Mouse (Mus musculus): ENCODE data around the gene Fam83f. TPM values are rescaled to one million over a fixed set of nuclear protein-coding genes. Genes with fewer than 3 reads are reported as not detected.

The Fam83f gene
- polyA plus RNA-seq, 1 experiment from 2014 or later, result 0.09 TPM

- H3K27me3 ChIP-seq, result no peaks in the 10 kb centered on the region
- ATAC-seq (ENCODE audit: low FRiP score, low read depth), result no peak
- H3K36me3 ChIP-seq, result no peaks in the 10 kb centered on the region
- WGBS, result 59% methylated on average over 5 of the region's 5 CpGs
- H3K4me1 ChIP-seq (replicated peaks), result peaks cover 24% of the 10 kb centered on the region
- H3K9me3 ChIP-seq, result no peaks in the 10 kb centered on the region
- no peak overlapping the region for H3K4me2 ChIP-seq
- H3K9ac ChIP-seq, result no peak overlapping the region
- 0 out of 2 replicates have a peak overlapping the region, but pooled peaks have one; percentile 30 for H3K27ac ChIP-seq (replicated peaks)
- H3K4me3 ChIP-seq, result no peak overlapping the region
Observed at GRCm38 (mm10) chr15:80697564-80697963, 25.9 kb downstream of the Fam83f start.

GRCm38 (mm10) chr15:80701481-80702257, 30.0 kb downstream of the Fam83f start:
- no peak overlapping the region for H3K9ac ChIP-seq
- no peaks in the 10 kb centered on the region for H3K36me3 ChIP-seq
- H3K4me2 ChIP-seq, result no peak overlapping the region
- H3K4me3 ChIP-seq, result no peak overlapping the region
- H3K27me3 ChIP-seq, result no peaks in the 10 kb centered on the region
- H3K4me1 ChIP-seq (replicated peaks), result peaks cover 19% of the 10 kb centered on the region
- no peaks in the 10 kb centered on the region for H3K9me3 ChIP-seq
- WGBS, result 77% methylated on average over 8 of the region's 8 CpGs
- ATAC-seq (ENCODE audit: low FRiP score, low read depth), result no peak
- H3K27ac ChIP-seq (replicated peaks), result no peak overlapping the region

- WGBS, result 82% methylated on average over 5 of the region's 5 CpGs
- H3K4me2 ChIP-seq, result no peak overlapping the region
Observed at GRCm38 (mm10) chr15:80702910-80703309, 31.3 kb downstream of the Fam83f start.

DNA sequence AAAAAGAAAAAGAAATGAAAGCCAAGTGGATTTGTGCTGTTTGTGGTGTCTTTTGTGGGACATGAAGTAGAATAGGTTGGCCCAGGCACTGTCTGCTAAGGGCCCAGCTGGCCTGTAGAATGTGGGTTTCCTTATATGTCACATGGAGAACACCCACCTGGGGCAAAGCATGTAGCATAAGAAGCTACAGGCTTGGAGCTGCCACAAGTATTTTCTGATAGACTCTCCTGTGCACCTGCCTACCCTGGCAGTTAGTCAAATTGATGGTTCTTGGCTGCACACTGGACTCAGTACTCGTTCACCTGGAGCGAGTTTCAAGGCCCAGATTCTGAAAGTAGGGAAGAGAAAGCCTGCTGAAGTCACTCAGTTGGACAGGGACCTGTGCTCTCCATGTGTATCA, 31.8 kb downstream of the Fam83f start:
- WGBS, result 76% methylated on average over 2 of the region's 2 CpGs
- Histone ChIP-seq H3K9ac (no peak overlapping the region), H3K4me3 (no peak overlapping the region), H3K36me3 (no peaks in the 10 kb centered on the region), H3K4me2 (no peak overlapping the region), H3K9me3 (no peaks in the 10 kb centered on the region), H3K27me3 (no peaks in the 10 kb centered on the region), H3K27ac (replicated peaks) (no peak overlapping the region), H3K4me1 (replicated peaks) (peaks cover 23% of the 10 kb centered on the region)
- ATAC-seq (ENCODE audit: low FRiP score, low read depth), result no peak

More at GRCm38 (mm10) chr15:80702910-80703309, 31.3 kb downstream of the Fam83f start:
- H3K9me3 ChIP-seq, result no peaks in the 10 kb centered on the region
- no peak overlapping the region for H3K27ac ChIP-seq (replicated peaks)
- peaks cover 27% of the 10 kb centered on the region for H3K4me1 ChIP-seq (replicated peaks)
- no peak overlapping the region for H3K9ac ChIP-seq
- no peaks in the 10 kb centered on the region for H3K27me3 ChIP-seq
- H3K4me3 ChIP-seq, result no peak overlapping the region
- H3K36me3 ChIP-seq, result no peaks in the 10 kb centered on the region
- no peak for ATAC-seq (ENCODE audit: low FRiP score, low read depth)

GRCm38 (mm10) chr15:80704267-80704666, 32.6 kb downstream of the Fam83f start:
- H3K36me3 ChIP-seq, result no peaks in the 10 kb centered on the region
- H3K4me3 ChIP-seq, result no peak overlapping the region
- no peaks in the 10 kb centered on the region for H3K27me3 ChIP-seq
- H3K4me2 ChIP-seq, result peak overlapping the region; percentile 45
- H3K9me3 ChIP-seq, result no peaks in the 10 kb centered on the region
- no peak overlapping the region for H3K27ac ChIP-seq (replicated peaks)
- ATAC-seq (ENCODE audit: low FRiP score, low read depth), result peak; percentile 85
- peaks cover 26% of the 10 kb centered on the region for H3K4me1 ChIP-seq (replicated peaks)
- H3K9ac ChIP-seq, result no peak overlapping the region
- 7% methylated on average over 7 of the region's 7 CpGs for WGBS

GRCm38 (mm10) chr15:80705828-80706549, 34.3 kb downstream of the Fam83f start:
- Histone ChIP-seq H3K27me3 (no peaks in the 10 kb centered on the region), H3K27ac (replicated peaks) (peak overlapping the region; percentile 68), H3K4me2 (peak overlapping the region; percentile 63), H3K36me3 (no peaks in the 10 kb centered on the region), H3K9me3 (no peaks in the 10 kb centered on the region), H3K4me1 (replicated peaks) (peaks cover 37% of the 10 kb centered on the region), H3K9ac (peak overlapping the region; percentile 35; the same call in 1 of the 2 replicates), H3K4me3 (peak overlapping the region; percentile 32)
- 27% methylated on average over 18 of the region's 18 CpGs for WGBS
- no peak for ATAC-seq (ENCODE audit: low FRiP score, low read depth)

DNA sequence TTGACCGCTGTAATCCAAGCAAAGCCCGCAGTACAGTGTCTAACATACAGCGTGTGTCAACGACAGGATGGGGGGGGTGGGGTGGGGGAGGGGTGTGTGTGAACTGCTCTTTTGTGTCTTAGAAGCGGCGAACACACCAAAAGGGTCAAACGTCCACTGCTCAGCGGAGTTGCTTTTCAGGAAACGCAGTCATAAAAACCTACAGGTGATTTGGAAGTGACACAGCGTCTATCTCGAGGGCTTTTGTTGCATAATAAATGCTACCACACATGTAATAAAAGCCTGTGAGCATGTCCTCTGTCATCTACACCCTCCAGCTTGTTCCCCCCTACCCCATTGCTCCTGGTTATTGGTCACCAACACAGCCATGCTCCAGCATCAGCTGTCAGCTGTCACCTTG, 34.9 kb downstream of the Fam83f start:
- ATAC-seq (ENCODE audit: low FRiP score, low read depth), result no peak
- Histone ChIP-seq H3K27ac (replicated peaks) (peak overlapping the region; percentile 68), H3K4me2 (peak overlapping the region; percentile 63), H3K9ac (peak overlapping the region; percentile 35; the same call in 1 of the 2 replicates), H3K4me3 (peak overlapping the region; percentile 32), H3K4me1 (replicated peaks) (peaks cover 37% of the 10 kb centered on the region), H3K36me3 (no peaks in the 10 kb centered on the region), H3K27me3 (no peaks in the 10 kb centered on the region), H3K9me3 (no peaks in the 10 kb centered on the region)
- WGBS, result 17% methylated on average over 11 of the region's 11 CpGs

DNA sequence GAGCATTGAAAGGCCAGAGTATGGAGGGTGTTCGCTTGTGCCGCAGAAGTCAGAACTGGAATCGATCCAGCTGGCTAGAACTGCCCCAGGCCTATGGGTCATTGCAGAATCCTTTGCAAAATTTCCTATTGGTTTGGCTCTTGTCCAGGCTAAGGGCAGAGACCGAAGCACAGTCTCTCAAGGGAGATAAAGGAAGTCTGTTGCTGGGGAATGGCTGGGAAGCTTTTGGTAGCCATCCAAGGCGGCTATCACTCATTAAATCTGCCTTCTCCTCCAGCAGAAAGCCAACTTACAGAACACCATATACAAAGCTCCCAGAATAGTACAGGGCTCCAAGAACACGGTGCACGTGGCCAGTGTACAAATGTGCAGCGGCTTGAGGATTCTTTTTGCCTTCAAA, 35.4 kb downstream of the Fam83f start:
- no peak; the same call in 1 of the 2 replicates for ATAC-seq (ENCODE audit: low FRiP score, low read depth)
- H3K4me1 ChIP-seq (replicated peaks), result peaks cover 39% of the 10 kb centered on the region
- no peaks in the 10 kb centered on the region for H3K9me3 ChIP-seq
- H3K27ac ChIP-seq (replicated peaks), result peak overlapping the region; percentile 78
- H3K4me3 ChIP-seq, result no peak overlapping the region; the same call in 1 of the 2 replicates
- H3K27me3 ChIP-seq, result no peaks in the 10 kb centered on the region
- peak overlapping the region; percentile 63 for H3K4me2 ChIP-seq
- no peak overlapping the region for H3K9ac ChIP-seq
- WGBS, result 40% methylated on average over 8 of the region's 8 CpGs
- no peaks in the 10 kb centered on the region for H3K36me3 ChIP-seq

- Histone ChIP-seq H3K27ac (replicated peaks) (0 out of 2 replicates have a peak overlapping the region, but pooled peaks have one; percentile 94), H3K36me3 (no peaks in the 10 kb centered on the region), H3K4me3 (peak overlapping the region; percentile 6; the same call in 1 of the 2 replicates), H3K4me1 (replicated peaks) (peaks cover 46% of the 10 kb centered on the region), H3K9ac (no peak overlapping the region), H3K4me2 (peak overlapping the region; percentile 20; the same call in 1 of the 2 replicates), H3K27me3 (no peaks in the 10 kb centered on the region), H3K9me3 (no peaks in the 10 kb centered on the region)
- 43% methylated on average over 6 of the region's 6 CpGs for WGBS
- no peak for ATAC-seq (ENCODE audit: low FRiP score, low read depth)
Observed at GRCm38 (mm10) chr15:80709593-80709992, 37.9 kb downstream of the Fam83f start.

GRCm38 (mm10) chr15:80710257-80710607, 38.6 kb downstream of the Fam83f start:
- peak overlapping the region; percentile 56 for H3K4me2 ChIP-seq
- no peak overlapping the region for H3K9ac ChIP-seq
- peak overlapping the region; percentile 90 for H3K4me3 ChIP-seq
- ATAC-seq (ENCODE audit: low FRiP score, low read depth), result no peak
- H3K27me3 ChIP-seq, result no peaks in the 10 kb centered on the region
- H3K36me3 ChIP-seq, result no peaks in the 10 kb centered on the region
- H3K4me1 ChIP-seq (replicated peaks), result peaks cover 46% of the 10 kb centered on the region
- peak overlapping the region; percentile 94 for H3K27ac ChIP-seq (replicated peaks)
- 13% methylated on average over 5 of the region's 5 CpGs for whole genome bisulfite sequencing
- H3K9me3 ChIP-seq, result no peaks in the 10 kb centered on the region

DNA sequence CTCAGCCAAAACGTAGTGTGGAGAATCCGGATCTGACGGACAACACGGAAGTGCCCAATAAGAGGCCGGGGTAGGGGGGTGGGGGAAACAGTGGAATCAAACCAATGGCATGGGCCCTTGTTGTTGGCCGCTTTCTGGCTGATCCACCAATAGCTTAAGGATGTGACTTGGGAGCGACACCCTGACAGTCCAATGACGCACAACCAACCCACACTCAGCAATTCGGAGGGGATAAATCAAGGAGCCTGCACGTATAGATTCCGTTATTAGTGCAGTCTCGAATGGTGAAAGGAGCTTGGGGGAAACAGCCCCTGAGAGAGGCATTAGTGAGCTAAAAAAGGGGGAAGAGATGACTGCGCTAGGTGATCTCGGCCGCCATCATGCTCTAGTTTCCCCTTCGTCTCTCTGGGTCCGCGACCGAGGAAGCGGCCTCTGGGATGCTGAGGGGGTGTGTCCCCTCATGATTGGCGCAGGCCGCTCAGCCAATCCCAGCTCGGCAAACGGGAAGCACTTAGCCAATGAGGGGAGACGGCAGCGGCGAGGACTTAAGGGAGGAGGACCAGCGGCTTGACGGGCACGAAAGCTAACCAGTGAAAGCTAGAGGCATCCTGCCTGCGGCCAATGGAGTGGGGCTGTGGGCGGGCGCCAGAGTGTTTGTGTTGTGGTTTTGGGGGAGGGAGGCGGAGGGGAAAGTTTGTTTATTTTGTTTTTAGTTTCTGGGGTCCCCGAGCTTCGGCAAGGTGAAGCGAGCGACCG, 39.1 kb downstream of the Fam83f start, which contains the start of gene Tnrc6b:
Gene Tnrc6b, plus strand, starts transcription at position 706 of the 756 bp plus-strand sequence.
- H3K9me3 ChIP-seq, result no peaks in the 10 kb centered on the region
- under 1% methylated on average over 39 of the region's 39 CpGs for WGBS
- peak within 1 kb of the TSS; percentile 90 for H3K4me3 ChIP-seq
- ATAC-seq (ENCODE audit: low FRiP score, low read depth), result peak; percentile 98
- peak within 1 kb of the TSS; percentile 90 for H3K4me2 ChIP-seq
- peak within 1 kb of the TSS; percentile 94 for H3K27ac ChIP-seq (replicated peaks)
- no peaks in the 10 kb centered on the region for H3K27me3 ChIP-seq
- no peaks in the 10 kb centered on the region for H3K36me3 ChIP-seq
- peaks cover 44% of the 10 kb centered on the region for H3K4me1 ChIP-seq (replicated peaks)
- peak within 1 kb of the TSS; percentile 90 for H3K9ac ChIP-seq
